Mouse (Mus musculus): ENCODE data around the gene Usp10.

GRCm38 (mm10) chr8:119992249-119992648, 82.1 kb downstream of the Usp10 start, which contains the start of gene Crispld2:
- no peak for TF ChIP-seq GATA1 (IDR thresholded peaks at IDR 0.05; ENCODE audit: low read depth, low read length)
- no peak for TF ChIP-seq NELFE (IDR thresholded peaks at IDR 0.05; ENCODE audit: low read depth, low read length)
- no peak for TF ChIP-seq POLR2AphosphoS5 (IDR thresholded peaks at IDR 0.05; ENCODE audit: borderline replicate concordance, low read depth, low read length)
- no peak for TF ChIP-seq CTCF (IDR thresholded peaks at IDR 0.05 in 2 of 3, conservative IDR thresholded peaks at IDR 0.05 in 1 of 3; ENCODE audit: control insufficient read depth in 1 of 3, insufficient read depth in 1 of 3, low read depth in 2 of 3, low read length in 3 of 3, poor library complexity in 1 of 3, severe bottlenecking in 1 of 3)
- no peak for TF ChIP-seq TBP (IDR thresholded peaks at IDR 0.05; ENCODE audit: low read depth, low read length)
